Mouse (Mus musculus) olfactory bulb, adult 2 months (tissue): ENCODE results near the gene Glp2r. TPM values are rescaled to one million over a fixed set of nuclear protein-coding genes. Genes with fewer than 3 reads are reported as not detected.

Experiments
- H3K27ac ChIP-seq: fragments of 200-500 bp; 2 replicates; pipeline ENCODE4 v1.5.1; 2012; ENCODE audit warnings: low read depth, low read length; ENCODE audit not compliant: insufficient read depth
- H3K4me1 ChIP-seq: fragments of 200-500 bp; 2 replicates; pipeline ENCODE4 v1.6.1; 2012; ENCODE audit warnings: low read length; ENCODE audit not compliant: control insufficient read depth, insufficient read depth
- H3K4me3 ChIP-seq: fragments of 200-500 bp; 2 replicates; pipeline ENCODE4 v1.5.1; 2012; ENCODE audit warnings: mild to moderate bottlenecking, low read depth, low read length, moderate library complexity; ENCODE audit not compliant: insufficient read depth
- CTCF ChIP-seq: fragments of 200-500 bp; IDR thresholded peaks from 2 replicates; pipeline ENCODE4 v1.5.1; 2012; ENCODE audit warnings: low read depth, mild to moderate bottlenecking, low read length, moderate library complexity; ENCODE audit not compliant: insufficient read depth
- POLR2A ChIP-seq: fragments of 200-500 bp; IDR thresholded peaks from 2 replicates; pipeline ENCODE4 v1.6.1; 2012; ENCODE audit warnings: mild to moderate bottlenecking, low read depth, low read length, moderate library complexity; ENCODE audit not compliant: insufficient read depth
- whole genome bisulfite sequencing: fragments of 180-500 bp; shearing (Covaris S2); methylation state at CpG from one replicate; pipeline ENCODE4 v1.1.7; 2018; 5-methylcytosine and 5-hydroxymethylcytosine counted together
- polyA plus RNA-seq: library from polyadenylated mRNA; stranded (reverse); fragments of >200 nt; gene quantifications from 2 replicates; pipeline ENCODE4 v1.2.4, GENCODE M21; 2012; ENCODE audit warnings: low replicate concordance; ENCODE audit not compliant: missing spikeins, insufficient read depth, insufficient read length

Glp2r gene
- polyA plus RNA-seq, 1 experiment, result not detected

GRCm38 (mm10) chr11:67636905-67637586, 133.9 kb downstream of the Glp2r start:
- 66% methylated on average over 6 of the region's 6 CpGs for WGBS
- Histone ChIP-seq H3K4me1 (peaks cover 7% of the 10 kb centered on the region), H3K4me3 (no peak overlapping the region), H3K27ac (no peak overlapping the region)
- TF ChIP-seq POLR2A (no peak), CTCF (no peak)

DNA sequence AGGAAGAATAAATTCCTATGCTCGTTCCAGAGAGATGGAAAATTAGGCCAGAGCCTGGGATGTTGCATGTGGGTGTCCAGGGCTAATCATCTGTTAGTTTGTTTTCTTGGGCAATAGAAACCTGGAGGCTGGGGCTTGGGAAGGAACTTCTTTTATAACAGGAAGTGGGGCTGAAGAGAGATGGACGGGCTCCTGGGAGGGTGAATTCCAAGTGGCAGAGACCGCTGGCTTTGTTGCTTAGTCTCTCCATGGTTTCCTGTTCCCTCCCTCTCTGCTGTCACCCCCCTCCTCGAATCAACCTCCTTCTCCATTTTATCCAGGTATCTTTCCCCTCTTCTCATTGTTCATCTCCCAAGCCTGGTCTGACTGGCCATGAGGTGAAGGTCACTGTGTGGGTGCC, 134.8 kb downstream of the Glp2r start:
- TF ChIP-seq POLR2A, result no peak
- 83% methylated on average over 4 of the region's 4 CpGs for WGBS
- Histone ChIP-seq H3K4me3 (no peak overlapping the region), H3K27ac (no peak overlapping the region), H3K4me1 (peaks cover 7% of the 10 kb centered on the region)

GRCm38 (mm10) chr11:67633620-67634229, 137.2 kb downstream of the Glp2r start:
- Histone ChIP-seq H3K27ac (no peak overlapping the region), H3K4me1 (peaks cover 6% of the 10 kb centered on the region), H3K4me3 (no peak overlapping the region)
- no peak for TF ChIP-seq CTCF
- no peak for TF ChIP-seq POLR2A
- WGBS, result 83% methylated on average over 3 of the region's 3 CpGs

GRCm38 (mm10) chr11:67632906-67633305, 138.0 kb downstream of the Glp2r start:
- TF ChIP-seq POLR2A (no peak), CTCF (no peak)
- 84% methylated on average over 8 of the region's 8 CpGs for WGBS
- no peak overlapping the region for H3K27ac ChIP-seq
- peaks cover 4% of the 10 kb centered on the region for H3K4me1 ChIP-seq
- H3K4me3 ChIP-seq, result no peak overlapping the region

- 82% methylated on average over 2 of the region's 2 CpGs for WGBS
- Histone ChIP-seq H3K27ac (no peak overlapping the region), H3K4me1 (no peaks in the 10 kb centered on the region; the same call in 1 of the 2 replicates), H3K4me3 (no peak overlapping the region)
- TF ChIP-seq POLR2A (no peak), CTCF (no peak)
These were observed 142.4 kb downstream of the Glp2r start for GRCm38 (mm10) chr11:67628522-67628921.

GRCm38 (mm10) chr11:67627179-67627578, 143.8 kb downstream of the Glp2r start:
- TF ChIP-seq CTCF (no peak), POLR2A (no peak)
- 88% methylated on average over 7 of the region's 7 CpGs for WGBS
- Histone ChIP-seq H3K4me1 (peaks cover 2% of the 10 kb centered on the region; the same call in 1 of the 2 replicates), H3K27ac (no peak overlapping the region), H3K4me3 (no peak overlapping the region)

DNA sequence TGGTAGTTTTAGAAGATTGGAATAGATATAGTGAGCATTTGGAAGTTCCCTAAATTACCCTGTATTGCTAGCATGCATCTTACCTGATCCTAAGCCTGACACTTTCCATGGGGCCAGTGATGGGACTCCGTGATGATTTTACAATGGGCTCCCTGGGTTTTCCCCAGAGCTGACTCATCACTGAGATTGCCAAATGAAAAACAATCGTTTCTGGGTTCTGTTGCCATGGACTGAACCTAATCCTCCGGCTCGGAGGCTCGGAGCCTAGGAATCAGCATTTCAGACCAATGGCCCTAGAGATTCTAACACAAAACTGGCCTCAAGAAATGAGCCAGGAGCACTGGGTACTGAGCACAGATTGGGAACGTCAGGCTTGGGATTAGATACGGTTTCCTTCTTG, 148.6 kb downstream of the Glp2r start:
- WGBS, result 67% methylated on average over 7 of the region's 7 CpGs
- no peak overlapping the region for H3K27ac ChIP-seq
- peaks cover 2% of the 10 kb centered on the region for H3K4me1 ChIP-seq
- no peak for TF ChIP-seq CTCF
- no peak for TF ChIP-seq POLR2A
- no peak overlapping the region for H3K4me3 ChIP-seq

- TF ChIP-seq CTCF (no peak), POLR2A (no peak)
- Histone ChIP-seq H3K4me3 (no peak overlapping the region), H3K27ac (no peak overlapping the region), H3K4me1 (peaks cover 7% of the 10 kb centered on the region; the same call in 1 of the 2 replicates)
- WGBS, result 58% methylated on average over 13 of the region's 13 CpGs
These were observed 154.3 kb downstream of the Glp2r start for GRCm38 (mm10) chr11:67616557-67617239.
